Mouse (Mus musculus) right cerebral cortex, postnatal 36 days (tissue): ENCODE measurements around the gene Smc6.

Source experiments
- DNase-seq, 2 experiments: peaks; one replicate each; pipeline ENCODE4 v3.0.0; 2022; ENCODE audit warnings: low spot score in 2 of 2, mixed read lengths in 1 of 2

Smc6 gene

DNA sequence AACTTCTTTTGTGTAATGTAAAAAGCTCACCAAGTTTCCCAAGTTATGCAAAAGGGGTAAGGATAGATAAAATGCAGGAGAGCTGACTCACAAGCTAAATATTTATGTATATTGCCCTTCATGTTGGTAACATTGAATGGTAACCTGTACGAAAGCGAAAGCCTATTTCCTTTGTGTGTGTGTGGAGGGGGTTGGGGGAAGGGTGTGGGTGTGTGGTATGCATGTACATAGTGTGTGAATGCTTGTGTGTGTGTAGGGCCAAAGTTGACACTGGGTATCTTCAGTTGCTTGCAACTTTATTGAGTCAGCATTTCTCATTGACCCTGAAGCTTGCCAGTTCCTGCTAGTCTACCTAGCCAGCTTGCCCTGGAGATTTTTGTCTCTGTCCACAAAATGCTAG is 15.9 kb downstream of the Smc6 start:
- DNase-seq, result no peak

DNA sequence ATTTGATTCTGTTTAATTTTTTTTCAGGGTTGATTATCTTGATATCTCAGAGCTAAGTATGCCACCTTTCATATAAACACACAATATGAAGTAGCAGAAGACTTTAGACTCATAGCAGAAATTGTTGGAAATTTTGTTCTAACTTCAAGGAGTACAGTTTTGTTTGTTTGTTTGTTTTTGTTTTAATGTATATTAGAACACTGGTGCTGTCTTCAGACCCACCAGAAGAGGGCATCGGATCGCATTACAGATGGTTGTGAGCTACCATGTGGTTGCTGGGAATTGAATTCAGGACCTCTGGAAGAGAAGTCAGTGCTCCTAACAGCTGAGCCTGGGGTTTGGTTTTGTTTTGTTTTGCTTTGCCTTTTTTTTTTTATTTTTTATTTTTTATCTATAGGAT is 20.7 kb downstream of the Smc6 start:
- DNase-seq, result no peak

DNA sequence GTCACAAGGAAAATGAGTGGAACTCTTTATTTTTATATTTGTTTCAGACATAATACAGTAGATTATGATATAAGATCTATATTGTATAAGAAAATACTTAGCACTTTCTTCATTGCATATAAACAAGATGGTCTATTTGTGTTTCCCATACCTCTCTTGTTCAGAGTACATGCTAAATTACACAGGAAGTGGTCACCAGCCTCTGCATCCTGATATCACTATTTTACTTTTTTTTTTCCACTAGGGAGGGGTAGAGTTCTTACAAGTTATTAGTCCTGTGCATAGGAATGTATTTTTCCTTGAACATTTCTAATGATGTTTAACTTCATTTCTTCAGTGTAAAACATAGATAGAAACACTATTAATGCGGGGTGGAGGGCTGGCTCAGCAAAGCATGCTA is 35.2 kb downstream of the Smc6 start:
- DNase-seq, result no peak

DNA sequence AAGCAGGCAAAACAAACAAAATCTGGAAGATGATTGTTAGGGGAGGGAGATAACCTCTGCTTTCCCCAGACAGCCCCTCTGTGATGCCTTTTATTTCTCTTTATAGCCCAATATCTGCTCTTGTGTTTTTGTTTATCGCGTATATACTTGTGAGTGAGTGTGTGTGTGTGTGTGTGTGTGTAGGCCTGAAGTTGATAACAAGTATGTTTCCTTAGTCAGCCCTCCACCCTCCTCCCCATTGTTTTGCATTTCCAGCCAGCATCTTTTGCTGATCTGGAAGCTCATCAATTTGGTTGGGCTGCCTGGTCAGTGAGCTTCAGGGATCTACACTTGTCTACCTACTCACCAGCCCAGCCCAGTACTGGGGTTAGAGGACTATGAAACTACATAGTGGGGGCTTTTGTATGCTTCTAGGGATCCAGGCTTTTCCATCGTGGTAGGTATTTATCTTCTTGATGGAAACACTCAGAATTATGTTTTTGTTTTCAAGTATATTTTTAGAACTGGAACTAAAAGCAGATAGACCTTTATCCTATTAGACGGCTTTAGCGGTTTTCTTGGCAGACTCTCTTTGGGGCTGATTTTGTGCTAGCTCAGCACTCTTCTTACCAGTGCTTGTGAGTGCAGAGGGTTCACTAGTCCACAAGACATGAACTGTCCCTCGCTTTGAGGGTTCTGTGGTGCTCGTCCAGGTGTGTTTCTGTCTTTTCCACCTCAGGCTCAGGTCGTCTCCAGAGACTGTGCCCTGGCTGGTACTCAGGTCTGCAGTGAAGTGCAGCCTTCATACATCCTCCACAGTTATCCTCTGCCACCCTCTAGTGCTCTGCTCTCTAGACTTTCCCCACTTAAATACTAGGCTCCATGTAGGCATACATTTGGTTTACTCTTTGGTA is 41.3 kb downstream of the Smc6 start:
- no peak for DNase-seq

DNA sequence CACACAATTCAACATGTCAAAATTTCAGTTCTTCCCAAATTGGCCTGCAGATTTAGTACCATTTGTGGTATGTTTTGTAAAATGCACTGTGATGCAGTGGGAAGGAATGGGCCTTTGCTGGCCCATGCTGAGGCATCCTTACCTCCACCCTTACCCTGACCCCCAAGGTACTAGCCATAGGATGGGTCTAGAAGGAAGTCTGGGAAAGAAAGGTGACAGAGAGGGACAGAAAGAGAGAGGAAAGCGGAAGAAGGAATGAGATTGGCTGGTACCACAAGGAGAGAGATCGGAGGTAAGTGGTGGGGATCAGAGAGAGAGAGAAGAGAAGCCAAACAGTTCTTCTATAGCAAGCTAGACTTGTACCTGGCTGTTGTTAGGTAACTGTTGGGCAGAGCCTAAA is 45.4 kb downstream of the Smc6 start:
- DNase-seq, result no peak

DNA sequence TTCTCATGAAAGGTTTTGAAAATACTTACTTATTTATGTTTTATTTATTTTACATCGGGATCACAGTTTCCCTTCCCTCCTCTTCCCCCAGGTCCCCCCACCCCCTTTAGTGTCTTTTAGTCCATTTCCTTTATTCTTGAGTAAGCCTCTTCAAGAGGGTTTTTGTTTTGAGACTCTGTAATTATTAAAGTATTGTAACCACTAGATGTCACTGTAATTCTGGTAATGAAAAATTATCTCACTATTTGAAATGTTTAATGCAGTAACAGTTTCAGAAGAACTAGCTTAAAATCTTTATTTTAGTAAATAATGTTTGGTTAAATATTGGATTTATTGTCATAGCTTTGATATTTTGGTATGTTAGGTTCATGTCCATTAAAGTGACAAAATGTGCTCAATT is 48.2 kb downstream of the Smc6 start:
- no peak for DNase-seq

DNA sequence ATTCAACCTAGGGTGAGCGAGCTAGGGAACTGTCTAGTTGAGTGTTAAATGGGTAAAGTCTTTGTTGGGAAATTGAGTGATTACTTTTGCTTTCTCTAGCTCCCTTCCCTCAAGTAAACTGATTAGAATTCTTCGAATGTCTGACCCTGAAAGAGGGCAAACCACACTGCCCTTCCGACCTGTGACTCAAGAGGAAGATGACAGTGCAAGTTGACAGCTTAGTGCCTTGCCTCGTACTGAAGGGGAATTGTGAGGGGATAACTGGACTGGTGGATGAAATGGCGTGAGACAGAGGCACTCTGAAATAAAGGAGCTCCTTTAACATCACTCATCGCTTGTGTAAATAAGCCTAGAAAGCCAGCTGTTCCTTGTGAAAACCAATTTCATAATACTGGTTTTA is 52.0 kb downstream of the Smc6 start:
- DNase-seq, result no peak

DNA sequence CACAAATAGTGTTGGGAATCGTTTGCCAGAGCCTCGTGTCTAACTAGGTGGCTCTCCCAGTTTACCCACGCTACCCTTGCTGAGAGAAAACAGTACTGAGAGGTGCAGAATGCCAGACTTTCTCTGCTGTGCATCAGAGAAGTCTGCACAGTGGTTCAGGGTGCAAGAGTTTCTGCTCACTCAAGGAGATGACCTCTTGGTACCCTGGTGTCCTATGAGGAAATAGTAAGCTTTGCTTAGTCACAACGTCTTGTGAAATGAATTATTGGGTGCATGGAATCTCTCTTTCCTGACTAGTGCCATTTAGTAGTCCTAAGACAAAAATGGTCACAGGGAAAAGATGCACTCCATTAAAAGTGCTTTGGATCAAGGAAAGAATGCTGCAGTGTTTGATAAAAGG is 58.8 kb downstream of the Smc6 start:
- no peak for DNase-seq

DNA sequence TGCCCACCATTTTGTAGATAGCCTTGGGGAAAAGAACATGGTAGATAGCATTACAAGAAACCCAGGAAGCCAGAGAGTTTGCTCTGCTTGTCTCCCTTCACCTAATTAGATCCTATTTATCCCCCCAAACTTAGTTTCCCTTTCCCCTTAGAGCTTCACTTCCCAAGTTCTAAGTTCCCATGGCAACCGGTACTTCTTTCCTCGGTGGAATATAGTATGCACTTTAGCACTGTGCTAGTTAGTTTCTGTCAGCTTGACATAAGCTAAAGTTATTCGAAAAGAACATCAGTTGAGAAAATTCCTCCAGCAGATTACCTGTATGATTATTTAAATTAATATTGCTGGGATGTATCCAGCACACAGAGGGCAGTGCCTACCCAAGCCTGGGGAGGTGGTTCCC is 60.8 kb downstream of the Smc6 start:
- no peak for DNase-seq

DNA sequence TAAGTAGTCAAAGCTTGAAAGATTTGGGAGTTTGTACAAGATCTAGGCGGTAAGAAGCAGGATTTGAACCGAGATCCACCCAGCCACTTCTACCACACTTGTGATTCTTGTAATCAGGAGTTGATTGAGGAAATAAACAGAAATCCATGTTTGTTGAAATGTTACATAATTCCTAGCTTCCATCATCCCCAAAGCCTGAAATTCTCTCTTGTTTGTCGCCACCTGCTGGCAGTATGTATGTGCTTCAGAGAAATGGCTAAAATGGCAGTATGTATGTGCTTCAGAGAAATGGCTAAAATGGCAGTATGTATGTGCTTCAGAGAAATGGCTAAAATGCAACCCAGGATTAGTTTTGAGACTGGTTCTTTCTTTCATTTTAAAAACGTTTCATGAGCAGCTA is 71.2 kb downstream of the Smc6 start:
- DNase-seq, result no peak

DNA sequence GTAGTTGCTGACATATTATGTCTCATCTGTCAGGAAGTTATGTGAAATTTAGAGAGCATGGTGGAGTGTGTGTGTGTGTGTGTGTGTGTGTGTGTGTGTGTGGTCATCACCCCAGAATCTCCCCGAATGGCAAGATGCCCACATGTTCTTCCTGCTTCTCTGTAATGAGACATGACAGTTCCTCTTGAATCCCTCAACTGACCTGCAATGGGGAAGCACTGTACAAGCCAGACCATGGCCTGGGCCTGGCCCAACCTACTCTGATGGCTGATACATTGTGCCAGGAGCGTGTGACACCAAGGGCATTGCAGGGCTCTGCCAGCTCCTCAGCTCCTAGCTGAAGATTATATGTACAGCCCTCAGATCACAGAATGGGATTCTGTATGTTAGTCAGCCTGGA is 72.6 kb downstream of the Smc6 start:
- DNase-seq, result no peak

DNA sequence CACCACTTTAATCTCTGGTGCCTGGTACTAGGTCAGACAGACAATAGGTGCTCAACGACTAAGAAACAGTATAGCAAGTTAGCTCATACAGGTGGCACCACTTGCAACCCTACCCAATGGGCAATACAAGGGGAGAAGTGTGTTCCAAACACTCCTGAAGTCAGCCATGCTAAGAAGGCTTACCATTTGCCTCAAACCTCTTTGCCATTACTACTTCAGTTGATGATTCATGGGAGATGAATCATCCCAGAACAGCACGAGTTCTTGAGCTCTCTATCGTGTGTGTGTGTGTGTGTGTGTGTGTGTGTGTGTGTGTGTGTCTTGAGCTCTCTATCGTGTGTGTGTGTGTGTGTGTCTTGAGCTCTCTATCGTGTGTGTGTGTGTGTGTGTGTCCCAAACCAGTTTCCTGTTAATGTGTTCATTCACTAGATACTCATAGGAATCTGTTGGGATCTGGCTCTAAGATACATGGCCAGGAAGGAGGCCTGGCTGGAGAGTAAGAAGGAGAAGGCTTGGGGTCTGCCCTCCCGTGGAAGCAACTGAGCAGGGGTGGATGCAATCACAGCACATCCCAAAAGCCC is 76.4 kb downstream of the Smc6 start:
- DNase-seq, result no peak

DNA sequence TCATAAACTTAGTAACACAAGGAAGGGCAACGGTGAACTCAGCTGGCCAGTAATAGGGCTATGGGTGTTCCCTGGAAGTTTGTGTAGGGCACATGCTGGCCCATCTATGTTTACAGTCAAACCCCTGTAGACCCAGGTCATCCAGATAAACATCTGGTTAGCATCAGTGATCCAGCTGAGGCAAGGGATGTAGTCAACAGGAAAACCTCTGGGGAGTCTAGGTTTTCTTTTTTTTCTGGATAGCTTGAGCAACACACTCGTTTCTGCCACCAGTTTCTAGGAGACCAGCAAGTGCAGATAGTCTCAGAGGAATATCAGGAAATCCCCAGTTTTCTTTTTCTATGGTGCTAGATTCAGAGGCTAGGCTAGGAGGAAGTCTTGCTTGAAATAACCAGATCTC is 80.3 kb downstream of the Smc6 start:
- no peak for DNase-seq

DNA sequence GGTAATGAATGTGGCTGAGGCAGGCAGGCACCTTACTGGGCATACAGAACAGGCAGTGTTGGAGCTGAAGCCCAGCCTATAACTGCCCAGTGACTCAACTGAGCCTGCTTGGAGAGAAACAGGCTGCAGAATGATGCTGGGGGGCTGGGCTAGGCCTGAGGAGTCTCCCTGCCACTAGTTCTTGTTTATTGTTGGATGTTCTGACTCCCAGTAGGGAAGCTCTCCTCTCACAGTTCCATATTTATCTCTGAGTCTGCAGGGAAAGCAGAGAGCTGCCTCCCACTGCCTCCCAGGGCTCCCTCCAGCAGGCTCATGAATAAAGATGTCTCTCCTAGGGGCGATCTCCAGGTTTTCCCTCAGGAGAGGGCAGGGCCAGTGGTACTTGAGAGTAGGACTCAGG is 82.7 kb downstream of the Smc6 start:
- DNase-seq, result peak; percentile 76 to 87

DNA sequence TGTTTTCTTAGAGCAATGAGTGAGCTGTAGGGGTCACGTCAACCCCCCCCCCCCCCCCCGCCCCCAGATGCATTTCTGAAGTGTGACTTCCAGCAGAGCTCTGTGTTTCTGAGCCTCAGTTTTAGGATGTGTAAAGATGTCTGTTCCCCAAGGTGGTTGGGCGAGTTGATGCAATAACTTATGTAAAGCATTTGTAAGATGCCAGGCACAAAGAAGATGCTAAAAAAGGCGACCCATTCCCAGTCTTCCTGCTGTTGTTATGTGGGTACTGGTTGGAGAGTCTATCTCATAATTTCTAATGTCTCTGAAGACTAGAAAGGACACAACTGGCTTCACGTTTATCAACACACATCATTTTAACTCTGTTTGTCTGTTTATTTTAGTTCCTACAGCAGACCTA is 84.2 kb downstream of the Smc6 start:
- DNase-seq, result peak in 1 of 2 experiments; percentile 48

DNA sequence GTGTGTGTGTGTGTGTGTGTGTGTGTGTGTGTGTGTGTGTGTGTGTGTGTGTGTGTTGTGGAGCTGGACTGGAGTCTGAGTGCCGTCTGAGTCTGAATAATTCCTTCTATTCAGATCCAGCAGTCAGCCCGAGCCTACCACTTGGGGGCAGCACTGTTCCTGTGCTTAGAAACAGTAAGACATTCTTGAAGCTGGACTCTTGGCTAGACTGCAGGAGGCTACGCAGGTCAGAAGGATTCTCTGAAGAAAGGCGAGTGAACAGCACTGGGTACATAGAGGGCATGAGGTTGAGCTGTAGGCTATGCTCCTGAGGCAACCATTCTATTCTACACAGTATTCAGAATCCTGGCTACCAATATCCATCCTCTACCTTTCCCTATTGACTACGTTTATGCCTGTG is 85.2 kb downstream of the Smc6 start:
- DNase-seq, result peak; percentile 75 to 86

DNA sequence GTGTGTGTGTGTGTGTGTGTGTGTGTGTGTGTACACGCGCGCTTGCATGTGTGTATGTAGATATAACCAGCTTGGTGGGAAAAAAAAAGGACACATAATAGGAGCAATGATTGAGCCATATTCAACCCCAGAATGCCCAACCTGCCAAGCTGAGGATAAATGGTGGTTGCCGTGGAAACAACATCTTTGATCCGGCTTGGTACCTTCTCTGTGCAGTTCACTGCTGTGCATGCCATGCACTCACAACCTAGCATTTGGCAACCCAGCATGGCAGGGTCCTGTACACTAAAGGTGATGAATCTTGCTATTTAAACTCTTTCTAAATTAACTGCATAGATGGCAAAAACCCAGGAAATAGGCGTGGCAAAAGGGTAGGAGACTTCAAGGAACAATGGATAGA is 96.7 kb downstream of the Smc6 start:
- DNase-seq, result no peak

DNA sequence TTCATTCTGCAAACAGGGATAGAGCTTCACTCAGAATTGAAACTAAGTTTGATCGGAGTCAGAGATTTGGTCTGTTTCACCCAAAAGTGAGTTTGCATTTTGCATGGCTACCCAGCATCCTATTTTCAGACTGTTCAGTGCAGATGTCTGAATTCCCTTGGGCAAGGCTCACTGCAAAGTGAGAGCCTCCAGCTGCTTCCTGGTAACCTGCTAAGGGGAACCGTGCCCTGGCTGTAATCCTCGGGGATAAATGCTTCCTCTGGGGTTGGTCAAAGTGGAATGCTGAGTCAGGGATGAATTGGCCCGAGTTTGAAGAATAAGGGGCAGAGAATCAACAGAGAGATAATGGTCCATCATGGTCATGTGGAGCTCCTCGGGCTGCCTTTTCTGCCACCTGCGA is 99.2 kb downstream of the Smc6 start:
- DNase-seq, result no peak

DNA sequence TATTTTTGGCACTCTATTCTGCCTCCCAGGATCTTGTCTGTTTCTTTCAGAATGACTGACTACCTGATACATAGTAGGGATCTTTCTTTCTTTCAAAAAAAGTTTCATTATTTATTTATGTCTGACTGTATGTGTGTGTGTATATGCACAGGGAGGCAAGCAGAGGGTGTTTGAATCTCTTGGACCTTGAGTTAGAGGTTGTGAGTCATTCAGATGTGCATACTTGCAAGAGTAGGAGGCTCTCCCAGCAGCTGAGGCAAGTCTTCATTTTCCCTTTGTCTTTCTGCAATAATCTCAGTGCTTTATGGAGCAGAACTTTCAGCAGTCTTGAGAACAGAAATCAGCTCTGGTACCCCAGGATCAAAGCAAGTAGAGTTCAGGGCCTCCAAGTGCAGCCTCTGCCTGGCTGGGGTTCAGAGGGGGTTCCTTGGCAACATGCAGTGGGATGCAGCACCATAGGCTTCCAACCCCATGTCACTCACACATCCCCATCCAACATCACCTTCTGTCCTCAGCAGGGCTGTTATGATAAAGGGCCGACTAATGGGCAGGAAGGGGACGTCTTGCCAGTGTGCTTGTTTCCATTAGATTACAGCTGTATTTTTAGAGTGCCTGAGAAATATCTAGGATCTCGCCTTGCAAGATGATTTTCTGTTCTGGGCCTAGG is 101.5 kb downstream of the Smc6 start:
- DNase-seq, result no peak
